8 mouse cellular contexts compared by ENCODE assay signal in the genomic region with DNA sequence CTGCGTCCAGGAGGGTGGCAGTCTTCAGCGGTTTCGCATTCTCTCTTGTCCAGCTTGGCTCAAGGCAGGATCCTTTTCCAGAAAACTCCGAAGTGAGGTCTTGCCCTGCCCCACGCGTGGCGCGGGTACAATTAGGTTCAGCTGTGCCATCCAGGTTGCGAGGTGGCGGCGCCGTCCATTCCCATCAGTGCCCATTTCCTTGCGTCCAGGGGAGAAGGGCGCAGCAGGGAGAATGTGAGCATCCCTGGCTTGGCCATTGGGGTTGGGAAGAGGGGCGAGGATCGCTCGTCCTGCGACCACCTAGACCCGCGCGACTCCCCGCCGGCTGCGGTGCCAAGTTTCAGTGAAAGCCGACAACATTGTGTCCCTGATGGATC. TPM values are rescaled to one million over a fixed set of nuclear protein-coding genes. Genes with fewer than 3 reads are reported as not detected.
A peak's percentile ranks its signal among the peaks of the same experiment; 100 is the strongest.
DNase-seq lines count a peak whose midpoint lies in the region; ATAC-seq and TF ChIP-seq lines count a peak whose summit lies in the region.

No protein-coding gene starts in this region.

- H3K4me2 ChIP-seq in heart, embryonic 11.5 days, result peak overlapping the region; percentile 98

- peak overlapping the region; percentile 68 for H3K9ac ChIP-seq in heart, embryonic 11.5 days (ENCODE audit: low read depth, low read length)

- DNase-seq in heart, adult 11 months, result no peak
- DNase-seq in Patski (ENCODE audit: low read depth, low spot score), result no peak
- DNase-seq in hindbrain, embryonic 10.5 days (ENCODE audit: low spot score), result peak; percentile 43
- DNase-seq in midbrain, embryonic 10.5 days (ENCODE audit: low spot score), result peak; percentile 41
- DNase-seq in gastrocnemius, postnatal 4 days (ENCODE audit: low spot score in 2 of 2), result no peak
- no peak for DNase-seq in cerebellum, adult 18-20 months
- DNase-seq in thymus, postnatal 25 days, result no peak

- in situ Hi-C loops in Patski (cut with MboI; ENCODE audit: low pct_unique_long_range_greater_than_20kb), result no loop called here

- CTCF ChIA-PET in Patski (lab: Charles Lee), result interaction anchor here (1.0 to 1.6 kb wide), 2 partner anchors 8 to 10 kb away, joined by 3 to 4 read pairs; no protein-coding TSS in a partner anchor

- no peaks in the 10 kb centered on the region for H3K9me3 ChIP-seq in heart, embryonic 11.5 days (replicated peaks; ENCODE audit: control insufficient read depth, low read length)
- 0 out of 2 replicates have a peak, but pooled peaks cover 2% of the 10 kb centered on the region for H3K9me3 ChIP-seq in hindbrain, embryonic 10.5 days
- no peaks in the 10 kb centered on the region for H3K9me3 ChIP-seq in midbrain, embryonic 10.5 days (replicated peaks)

- no peak overlapping the region for H3K27ac ChIP-seq in heart, embryonic 11.5 days (ENCODE audit: low read depth, low read length)
- H3K27ac ChIP-seq in hindbrain, embryonic 10.5 days, result peak overlapping the region; percentile 71
- H3K27ac ChIP-seq in midbrain, embryonic 10.5 days (replicated peaks), result peak overlapping the region; percentile 35; the same call in 1 of the 2 replicates

- H3K27me3 ChIP-seq in heart, embryonic 11.5 days (ENCODE audit: control insufficient read depth, insufficient read depth, low read length), result peaks cover 8% of the 10 kb centered on the region; the same call in 1 of the 2 replicates
- H3K27me3 ChIP-seq in Patski, result no peaks in the 10 kb centered on the region
- peaks cover 53% of the 10 kb centered on the region for H3K27me3 ChIP-seq in hindbrain, embryonic 10.5 days (ENCODE audit: insufficient read depth, poor library complexity, severe bottlenecking)
- H3K27me3 ChIP-seq in midbrain, embryonic 10.5 days (ENCODE audit: low read depth, poor library complexity, severe bottlenecking), result peaks cover 60% of the 10 kb centered on the region

- no peaks in the 10 kb centered on the region for H3K36me3 ChIP-seq in heart, embryonic 11.5 days (ENCODE audit: control insufficient read depth, insufficient read depth, low read length)
- H3K36me3 ChIP-seq in hindbrain, embryonic 10.5 days, result no peaks in the 10 kb centered on the region
- no peaks in the 10 kb centered on the region for H3K36me3 ChIP-seq in midbrain, embryonic 10.5 days

- under 1% methylated on average over 25 of the region's 25 CpGs for WGBS in heart, embryonic 11.5 days (ENCODE audit: insufficient replicate concordance)
- WGBS in hindbrain, embryonic 10.5 days, result under 1% methylated on average over 25 of the region's 25 CpGs
- WGBS in midbrain, embryonic 10.5 days, result under 1% methylated on average over 25 of the region's 25 CpGs

- peak; percentile 9; the same call in 1 of the 2 replicates for ATAC-seq in heart, embryonic 11.5 days (replicated peaks; ENCODE audit: insufficient number of reproducible peaks, low FRiP score, low TSS enrichment)
- peak; percentile 19 for ATAC-seq in Patski

- H3K4me3 ChIP-seq in heart, embryonic 11.5 days (ENCODE audit: low read depth, low read length), result peak overlapping the region; percentile 70
- H3K4me3 ChIP-seq in hindbrain, embryonic 10.5 days, result peak overlapping the region; percentile 61
- peak overlapping the region; percentile 67 for H3K4me3 ChIP-seq in midbrain, embryonic 10.5 days

- no peaks in the 10 kb centered on the region for H3K4me1 ChIP-seq in heart, embryonic 11.5 days (ENCODE audit: control insufficient read depth, insufficient read depth, low read length)
- H3K4me1 ChIP-seq in hindbrain, embryonic 10.5 days (replicated peaks), result peaks cover 20% of the 10 kb centered on the region
- H3K4me1 ChIP-seq in midbrain, embryonic 10.5 days, result peaks cover 20% of the 10 kb centered on the region

- no peak for TF ChIP-seq CTCF in Patski (IDR thresholded peaks at IDR 0.05)

- POLR2A ChIA-PET in Patski (lab: Charles Lee), result interaction anchor here (0.7 kb wide), 1 partner anchor 60 kb away, joined by 3 read pairs; no protein-coding TSS in a partner anchor

RNA-seq across cellular contexts. Expression of a gene that starts 0.5 kb away (rescaled TPM):
- 3.2 and 4.4 TPM in 2 replicates for polyA plus RNA-seq in heart, embryonic 11.5 days (2014; fragmentation: Nextera tagmentation; extraction: Ambion mirVana)
- polyA plus RNA-seq in Patski (2021), result 13.8 TPM
- polyA plus RNA-seq in hindbrain, embryonic 10.5 days (2016; fragmentation: Nextera tagmentation; extraction: Ambion mirVana), result 4.4 and 4.9 TPM in 2 replicates
- polyA plus RNA-seq in midbrain, embryonic 10.5 days (2016; fragmentation: Nextera tagmentation; extraction: Ambion mirVana), result 2.9 and 3.0 TPM in 2 replicates
- 1 to 10 TPM; 8.4 to 9.7 TPM for total RNA-seq in gastrocnemius, postnatal 4 days (2021)

Comparison
In these comparisons a context has a peak if more than half of its experiments do, and no peak if none do; other contexts are left out.
1. DNase-seq: peak in hindbrain, embryonic 10.5 days (single experiment) and midbrain, embryonic 10.5 days (single experiment); none in heart, adult 11 months (single experiment), Patski (single experiment), gastrocnemius, postnatal 4 days (0 of 2), cerebellum, adult 18-20 months (0 of 2) and thymus, postnatal 25 days (single experiment).
2. Peak in every context shown above with its lines, with median percentiles within 50 percentile points of each other: H3K4me3 ChIP-seq.